Mouse (Mus musculus): ENCODE data around the gene Defb48. TPM values are rescaled to one million over a fixed set of nuclear protein-coding genes. Genes with fewer than 3 reads are reported as not detected.

Defb48 gene
- polyA plus RNA-seq, 1 experiment from 2014 or later, result not detected

Other genes with a start within 250 kb of the Defb48 start
- 23.5 and 23.9 TPM in 2 replicates for gene Ints6, start 223.3 kb downstream of the Defb48 start, polyA plus RNA-seq (2016; fragmentation: Nextera tagmentation; extraction: Ambion mirVana)
- gene Wdfy2, start 146.8 kb downstream of the Defb48 start, polyA plus RNA-seq (2016; fragmentation: Nextera tagmentation; extraction: Ambion mirVana), result 15.5 TPM in 2 replicates
- gene Defb47, start 13.6 kb upstream of the Defb48 start, polyA plus RNA-seq (2016; fragmentation: Nextera tagmentation; extraction: Ambion mirVana), result not detected in 2 replicates
- gene Defb43, start 27.3 kb upstream of the Defb48 start, polyA plus RNA-seq (2016; fragmentation: Nextera tagmentation; extraction: Ambion mirVana), result not detected in 2 replicates
- gene Defb42, start 62.5 kb upstream of the Defb48 start, polyA plus RNA-seq (2016; fragmentation: Nextera tagmentation; extraction: Ambion mirVana), result not detected in 2 replicates
- not detected in 2 replicates for gene Defb30, start 65.5 kb upstream of the Defb48 start, polyA plus RNA-seq (2016; fragmentation: Nextera tagmentation; extraction: Ambion mirVana)